Mouse (Mus musculus) bone marrow macrophage, adult 2 months (primary cell): Measurements from ENCODE around the gene Abca7.

Source experiments
- CTCF ChIP-seq: IDR thresholded peaks from 2 replicates; pipeline ENCODE4 v1.5.1; 2012; ENCODE audit warnings: low read depth, mild to moderate bottlenecking, low read length, moderate library complexity
- POLR2A ChIP-seq: IDR thresholded peaks from 2 replicates; pipeline ENCODE4 v1.6.1; 2012; ENCODE audit warnings: mild to moderate bottlenecking, low read depth, low read length, borderline replicate concordance

GRCm38 (mm10) chr10:79974668-79975067 is 21.6 kb upstream of the Abca7 start:
- TF ChIP-seq POLR2A (no peak), CTCF (no peak)
